Mouse (Mus musculus) G1E (cell line): ENCODE data around the gene Tmed10.

Experiments
- CTCF ChIP-seq: IDR thresholded peaks from 2 replicates; pipeline ENCODE4 v1.5.1; 2012; ENCODE audit warnings: low read depth, low read length, inconsistent platforms, mixed read lengths
- TAL1 ChIP-seq: conservative IDR thresholded peaks from 2 replicates; pipeline ENCODE4 v1.6.1; 2012; ENCODE audit warnings: low read depth, low read length, inconsistent platforms, mixed read lengths

DNA sequence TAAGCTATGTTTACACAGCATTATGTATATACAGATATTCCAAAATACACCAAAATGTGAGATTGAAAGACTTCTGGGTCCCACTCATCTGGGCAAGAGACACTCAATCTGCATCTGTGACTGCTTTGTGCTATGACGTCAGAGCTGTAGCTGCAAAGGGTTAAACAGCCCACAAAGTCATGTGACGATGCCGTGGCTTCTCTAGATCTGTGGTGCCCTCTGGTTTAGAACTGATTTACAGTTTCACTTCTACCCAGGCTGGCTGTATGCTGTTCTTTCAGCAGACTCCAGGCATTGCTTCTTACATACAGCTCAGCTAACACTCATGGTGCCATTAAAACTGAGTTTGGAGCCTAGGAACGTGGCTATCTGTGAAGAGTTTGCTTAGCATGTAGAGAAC is 69.9 kb downstream of the Tmed10 start:
- TF ChIP-seq TAL1 = no peak
- no peak for TF ChIP-seq CTCF
